Mouse (Mus musculus): ENCODE results near the gene S100a3.

- TF ChIP-seq CTCF (conservative IDR thresholded peaks at IDR 0.05; ENCODE audit: low read length), result no peak
- TF ChIP-seq POU5F1 (IDR thresholded peaks at IDR 0.05; ENCODE audit: borderline replicate concordance, low read length), result no peak
Measured at GRCm38 (mm10) chr3:90587361-90588101, 27.2 kb downstream of the S100a3 start.
